Mouse (Mus musculus): ENCODE measurements around the gene Olfr818.
"Not testable (repeated sequence)": the region's sequence is repeated elsewhere in the genome, so short reads cannot be mapped to it uniquely, and the experiment has no call there.

The Olfr818 gene

DNA sequence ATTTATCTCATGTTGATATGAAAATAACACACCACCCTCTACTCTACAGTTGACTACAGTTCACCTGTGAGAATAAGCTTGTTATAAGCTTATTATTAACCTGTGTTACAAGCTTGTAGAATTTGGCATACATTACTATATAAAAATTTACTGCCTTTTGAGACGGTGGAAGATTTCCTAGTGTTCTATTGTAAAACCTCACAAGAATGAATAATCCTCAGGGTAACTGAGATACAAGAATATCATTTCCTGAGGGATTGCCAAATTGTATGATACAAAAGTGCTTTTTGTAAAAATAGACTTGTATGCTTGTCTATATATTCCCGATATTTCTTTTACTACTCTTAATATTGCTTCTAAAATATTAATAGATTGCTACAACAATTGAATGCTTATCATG lies at the start of gene Olfr818:
Gene Olfr818, minus strand, starts transcription at position 101 of the 400 bp plus-strand sequence.
- DNase-seq (ENCODE audit: low spot score): no peak

DNA sequence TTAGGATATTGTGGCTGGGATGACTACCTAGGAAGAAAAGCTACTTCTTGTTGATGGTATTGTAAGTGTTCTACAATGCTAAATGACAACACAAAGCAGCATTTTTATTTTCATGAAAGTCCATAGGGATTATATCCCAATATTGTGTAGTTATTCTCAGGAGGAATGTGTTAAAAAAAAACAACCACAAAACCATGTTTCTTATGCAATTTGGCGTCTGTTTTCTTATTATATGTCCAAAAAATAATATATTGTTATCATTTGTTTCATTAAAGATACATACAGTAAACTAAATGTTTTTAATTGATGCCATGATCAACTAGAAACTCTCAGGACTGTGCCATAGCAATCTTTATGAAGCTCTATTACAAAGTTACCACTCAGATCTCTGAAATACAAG lies 36.1 kb upstream of the Olfr818 start, which contains the start of gene Gm10310:
Gene Gm10310, minus strand, starts transcription at position 101 of the 400 bp plus-strand sequence.
- DNase-seq (ENCODE audit: low spot score): not testable (repeated sequence)

DNA sequence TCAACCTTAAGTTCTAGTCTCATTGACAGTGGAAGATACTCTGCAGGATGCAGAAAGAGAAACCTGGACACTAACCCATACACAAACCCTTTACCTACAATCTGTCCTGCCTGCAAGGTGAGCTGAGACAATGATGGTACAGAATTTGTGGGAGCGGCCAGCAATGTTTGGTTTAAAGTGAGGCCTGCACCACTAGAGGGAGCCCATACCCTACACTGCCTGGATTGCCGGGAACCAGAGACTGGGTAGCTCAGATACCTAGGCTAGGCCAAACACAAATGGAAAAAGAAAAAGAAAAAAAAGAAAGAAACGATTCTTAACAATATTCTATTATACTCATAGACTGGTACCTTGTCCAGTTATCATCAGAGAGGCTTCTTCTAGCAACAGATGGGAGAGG lies 33.0 kb upstream of the Olfr818 start:
- not testable (repeated sequence) for DNase-seq (ENCODE audit: low spot score)

DNA sequence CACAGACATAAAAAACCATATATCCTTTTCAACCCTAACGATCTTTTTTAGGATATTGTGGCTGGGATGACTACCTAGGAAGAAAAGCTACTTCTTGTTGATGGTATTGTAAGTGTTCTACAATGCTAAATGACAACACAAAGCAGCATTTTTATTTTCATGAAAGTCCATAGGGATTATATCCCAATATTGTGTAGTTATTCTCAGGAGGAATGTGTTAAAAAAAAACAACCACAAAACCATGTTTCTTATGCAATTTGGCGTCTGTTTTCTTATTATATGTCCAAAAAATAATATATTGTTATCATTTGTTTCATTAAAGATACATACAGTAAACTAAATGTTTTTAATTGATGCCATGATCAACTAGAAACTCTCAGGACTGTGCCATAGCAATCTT lies 27.1 kb upstream of the Olfr818 start, which contains the start of gene Olfr247:
Gene Olfr247, minus strand, starts transcription at position 101 of the 400 bp plus-strand sequence.
- not testable (repeated sequence) for DNase-seq (ENCODE audit: low spot score)

DNA sequence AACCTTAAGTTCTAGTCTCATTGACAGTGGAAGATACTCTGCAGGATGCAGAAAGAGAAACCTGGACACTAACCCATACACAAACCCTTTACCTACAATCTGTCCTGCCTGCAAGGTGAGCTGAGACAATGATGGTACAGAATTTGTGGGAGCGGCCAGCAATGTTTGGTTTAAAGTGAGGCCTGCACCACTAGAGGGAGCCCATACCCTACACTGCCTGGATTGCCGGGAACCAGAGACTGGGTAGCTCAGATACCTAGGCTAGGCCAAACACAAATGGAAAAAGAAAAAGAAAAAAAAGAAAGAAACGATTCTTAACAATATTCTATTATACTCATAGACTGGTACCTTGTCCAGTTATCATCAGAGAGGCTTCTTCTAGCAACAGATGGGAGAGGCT lies 24.1 kb upstream of the Olfr818 start:
- DNase-seq (ENCODE audit: low spot score): not testable (repeated sequence)

DNA sequence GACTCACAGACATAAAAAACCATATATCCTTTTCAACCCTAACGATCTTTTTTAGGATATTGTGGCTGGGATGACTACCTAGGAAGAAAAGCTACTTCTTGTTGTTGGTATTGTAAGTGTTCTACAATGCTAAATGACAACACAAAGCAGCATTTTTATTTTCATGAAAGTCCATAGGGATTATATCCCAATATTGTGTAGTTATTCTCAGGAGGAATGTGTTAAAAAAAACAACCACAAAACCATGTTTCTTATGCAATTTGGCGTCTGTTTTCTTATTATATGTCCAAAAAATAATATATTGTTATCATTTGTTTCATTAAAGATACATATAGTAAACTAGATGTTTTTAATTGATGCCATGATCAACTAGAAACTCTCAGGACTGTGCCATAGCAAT lies 18.3 kb upstream of the Olfr818 start, which contains the start of gene Olfr819:
Gene Olfr819, minus strand, starts transcription at position 101 of the 400 bp plus-strand sequence.
- not testable (repeated sequence) for DNase-seq (ENCODE audit: low spot score)

DNA sequence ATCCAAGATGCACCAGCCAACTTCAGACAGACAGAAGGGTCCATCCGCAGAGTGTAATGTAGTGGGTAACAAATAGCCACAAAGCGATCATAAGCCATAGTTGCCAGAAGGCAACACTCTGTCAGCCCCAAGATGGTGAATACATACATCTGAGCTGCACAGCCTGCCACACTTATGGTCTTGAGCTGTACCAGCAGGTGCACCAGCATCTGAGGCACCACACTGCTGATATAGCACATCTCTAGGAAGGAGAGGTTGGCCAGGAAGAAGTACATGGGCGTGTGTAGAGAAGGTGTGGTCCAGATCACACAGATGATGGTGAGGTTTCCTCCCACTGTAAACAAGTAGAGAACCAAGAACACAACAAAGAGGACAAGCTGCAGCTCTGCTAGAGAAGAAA lies 17.3 kb upstream of the Olfr818 start:
- not testable (repeated sequence) for DNase-seq (ENCODE audit: low spot score)

DNA sequence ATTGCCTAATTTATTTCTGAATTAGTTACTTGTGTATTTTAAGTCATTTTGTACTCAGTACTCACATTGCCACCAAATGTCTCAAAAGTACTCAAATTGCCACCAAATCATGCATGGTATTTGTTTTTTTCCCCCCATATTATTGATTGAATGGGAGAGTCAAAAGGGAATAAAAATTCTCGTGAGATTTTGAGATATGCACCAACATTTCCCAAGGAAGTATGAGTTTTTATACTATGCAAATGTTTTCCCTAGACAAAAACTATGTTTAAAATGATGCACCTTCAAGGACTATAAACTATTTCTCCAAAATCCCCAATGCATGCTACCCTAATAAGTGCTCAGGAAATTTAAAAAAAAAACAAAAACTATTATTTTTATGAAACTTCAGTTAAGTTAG lies 33.4 kb downstream of the Olfr818 start, which contains the start of gene Olfr816:
Gene Olfr816, minus strand, starts transcription at position 101 of the 400 bp plus-strand sequence.
- DNase-seq (ENCODE audit: low spot score): no peak

DNA sequence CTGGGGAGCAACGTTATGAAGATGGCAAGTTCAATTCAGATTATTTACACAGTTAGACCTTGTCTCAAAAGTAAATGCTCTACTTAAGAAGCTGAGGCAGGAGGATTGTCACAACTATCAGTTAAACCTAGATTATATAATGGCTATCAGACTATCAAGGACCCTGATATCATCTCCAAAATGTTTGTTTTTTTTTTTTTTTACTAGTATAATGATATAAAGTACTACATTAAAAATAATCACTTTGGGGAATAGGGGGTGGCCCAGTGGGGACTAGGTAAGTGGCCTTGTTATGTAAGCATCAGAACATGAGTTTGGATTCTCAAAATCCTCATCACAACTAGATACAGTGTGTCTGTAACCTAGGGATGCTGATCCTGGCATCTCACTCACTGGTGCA lies 43.1 kb downstream of the Olfr818 start, which contains the start of gene Olfr815:
Gene Olfr815, minus strand, starts transcription at position 101 of the 400 bp plus-strand sequence.
- DNase-seq (ENCODE audit: low spot score): not testable (repeated sequence)

Measured in spleen, adult 12 weeks (tissue).